Comparison of ENCODE assay signal across 8 mouse cellular contexts in the genomic region with DNA sequence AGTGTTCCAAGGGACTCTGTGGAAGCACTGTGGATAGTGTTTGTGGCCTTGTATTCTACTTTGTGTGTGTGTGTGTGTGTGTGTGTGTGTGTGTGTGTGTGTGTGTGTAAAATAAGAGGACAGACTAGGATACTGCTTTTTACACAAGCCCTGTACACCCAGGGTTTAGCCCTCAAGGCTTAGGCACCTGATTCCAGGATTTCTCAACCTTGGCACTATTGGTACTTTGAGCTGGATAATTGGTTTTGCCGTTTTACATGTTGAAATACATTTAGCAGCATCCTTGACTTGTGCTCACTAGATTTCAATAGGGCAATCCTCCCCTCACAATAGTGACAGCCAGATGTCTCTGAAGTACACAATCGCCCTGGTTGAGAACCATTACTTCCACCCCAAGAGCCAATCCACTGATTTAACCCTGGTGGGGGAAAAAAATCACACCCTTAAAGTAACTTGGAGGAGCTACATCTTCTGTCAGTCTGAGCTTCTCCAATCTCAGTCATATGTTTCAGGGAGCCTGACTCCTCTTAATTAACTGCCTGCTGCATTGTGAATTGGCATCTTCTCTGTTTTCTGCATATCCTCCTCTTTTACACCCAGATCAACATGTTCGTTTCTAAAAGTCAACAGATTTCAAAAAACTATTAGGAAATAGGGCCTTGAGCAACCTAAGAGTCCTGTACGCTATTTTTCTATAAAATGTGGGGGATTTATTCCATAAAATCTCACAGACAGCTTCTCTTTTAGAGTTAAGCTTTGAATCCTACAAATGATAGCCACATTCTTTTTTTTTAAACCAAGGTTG. TPM values are rescaled to one million over a fixed set of nuclear protein-coding genes. Genes with fewer than 3 reads are reported as not detected.
DNase-seq lines count a peak whose midpoint lies in the region; ATAC-seq and TF ChIP-seq lines count a peak whose summit lies in the region.

No protein-coding gene starts in this region.

- 72% methylated on average over 4 of the region's 4 CpGs for WGBS in kidney, adult 2 months
- WGBS in forebrain, embryonic 10.5 days = 68% methylated on average over 4 of the region's 4 CpGs
- WGBS in hindbrain, postnatal 0 days = 58% methylated on average over 4 of the region's 4 CpGs
- 50% methylated on average over 4 of the region's 4 CpGs for WGBS in midbrain, postnatal 0 days

- no peak for TF ChIP-seq CTCF in kidney, adult 2 months (conservative IDR thresholded peaks at IDR 0.05; ENCODE audit: insufficient read depth, insufficient read length, low read depth, low read length)
- TF ChIP-seq CTCF in hindbrain, postnatal 0 days (IDR thresholded peaks at IDR 0.05; ENCODE audit: low read depth) = no peak
- no peak for TF ChIP-seq CTCF in midbrain, postnatal 0 days (IDR thresholded peaks at IDR 0.05)

- H3K4me2 ChIP-seq in hindbrain, postnatal 0 days (ENCODE audit: low read depth, low read length) = peak overlapping the region; percentile 72
- H3K4me2 ChIP-seq in midbrain, postnatal 0 days (ENCODE audit: low read depth, low read length, poor library complexity, severe bottlenecking) = peak overlapping the region; percentile 69

- no peak for TF ChIP-seq POLR2A in kidney, adult 2 months (IDR thresholded peaks at IDR 0.05; ENCODE audit: low read depth, low read length)

- DNase-seq in kidney, adult 2 months = no peak
- DNase-seq in kidney, adult 9 months = no peak
- DNase-seq in forebrain, embryonic 10.5 days (ENCODE audit: extremely low spot score, low spot score) = no peak
- DNase-seq in hindbrain, postnatal 0 days (ENCODE audit: low spot score) = no peak
- no peak for DNase-seq in midbrain, postnatal 0 days (ENCODE audit: low spot score)
- DNase-seq in thymus, postnatal 0 days (ENCODE audit: low spot score) = no peak
- DNase-seq in frontal cortex, postnatal 14 days (ENCODE audit: low spot score in 2 of 2) = no peak

- ATAC-seq in hindbrain, postnatal 0 days = no peak
- ATAC-seq in midbrain, postnatal 0 days (ENCODE audit: low FRiP score) = no peak
- no peak for ATAC-seq in inflammation-experienced regulatory T-cells, adult 6 months

- peak overlapping the region; percentile 66; the same call in 1 of the 2 replicates for H3K27ac ChIP-seq in kidney, adult 2 months (ENCODE audit: insufficient read depth, low read depth, low read length)
- peak overlapping the region; percentile 97; the same call in 1 of the 2 replicates for H3K27ac ChIP-seq in forebrain, embryonic 10.5 days
- H3K27ac ChIP-seq in hindbrain, postnatal 0 days = peak overlapping the region; percentile 99
- peak overlapping the region; percentile 98 for H3K27ac ChIP-seq in midbrain, postnatal 0 days (ENCODE audit: low read depth, low read length)

- peak overlapping the region; percentile 13; the same call in 1 of the 2 replicates for H3K9ac ChIP-seq in hindbrain, postnatal 0 days (replicated peaks; ENCODE audit: low read length)
- peak overlapping the region; percentile 91 for H3K9ac ChIP-seq in midbrain, postnatal 0 days (replicated peaks; ENCODE audit: low read length, poor library complexity, severe bottlenecking)

- H3K4me3 ChIP-seq in kidney, adult 2 months (ENCODE audit: insufficient read depth, low read depth, low read length) = no peak overlapping the region
- peak overlapping the region; percentile 93; the same call in 1 of the 2 replicates for H3K4me3 ChIP-seq in forebrain, embryonic 10.5 days
- H3K4me3 ChIP-seq in hindbrain, postnatal 0 days (ENCODE audit: low read length) = peak overlapping the region; percentile 93
- peak overlapping the region; percentile 89 for H3K4me3 ChIP-seq in midbrain, postnatal 0 days (ENCODE audit: low read depth, low read length)

- no peaks in the 10 kb centered on the region for H3K36me3 ChIP-seq in kidney, adult 2 months (ENCODE audit: control insufficient read depth, insufficient read depth, low read length)
- H3K36me3 ChIP-seq in forebrain, embryonic 10.5 days (replicated peaks) = no peaks in the 10 kb centered on the region
- H3K36me3 ChIP-seq in hindbrain, postnatal 0 days (ENCODE audit: insufficient read depth, low read length) = no peaks in the 10 kb centered on the region
- H3K36me3 ChIP-seq in midbrain, postnatal 0 days (ENCODE audit: insufficient read depth, low read length) = no peaks in the 10 kb centered on the region

- no peaks in the 10 kb centered on the region for H3K9me3 ChIP-seq in forebrain, embryonic 10.5 days
- no peaks in the 10 kb centered on the region for H3K9me3 ChIP-seq in hindbrain, postnatal 0 days (ENCODE audit: low read length)
- no peaks in the 10 kb centered on the region for H3K9me3 ChIP-seq in midbrain, postnatal 0 days (ENCODE audit: low read length)

- H3K27me3 ChIP-seq in kidney, adult 2 months (replicated peaks; ENCODE audit: control insufficient read depth, insufficient read depth, low read length) = no peaks in the 10 kb centered on the region
- H3K27me3 ChIP-seq in forebrain, embryonic 10.5 days (ENCODE audit: poor library complexity, severe bottlenecking) = no peaks in the 10 kb centered on the region
- no peaks in the 10 kb centered on the region for H3K27me3 ChIP-seq in hindbrain, postnatal 0 days (ENCODE audit: insufficient read depth, low read length)
- no peaks in the 10 kb centered on the region for H3K27me3 ChIP-seq in midbrain, postnatal 0 days (ENCODE audit: insufficient read depth, low read length)

- H3K4me1 ChIP-seq in kidney, adult 2 months (ENCODE audit: control insufficient read depth, insufficient read depth, low read length) = peaks cover 18% of the 10 kb centered on the region
- H3K4me1 ChIP-seq in forebrain, embryonic 10.5 days = peaks cover 40% of the 10 kb centered on the region
- peaks cover 19% of the 10 kb centered on the region for H3K4me1 ChIP-seq in hindbrain, postnatal 0 days (ENCODE audit: insufficient read depth, low read length)
- H3K4me1 ChIP-seq in midbrain, postnatal 0 days (ENCODE audit: insufficient read depth, low read length) = peaks cover 13% of the 10 kb centered on the region

RNA-seq across cellular contexts. Expression of gene Upp2, which starts 1.9 kb away (rescaled TPM):
- 14.0 and 15.5 TPM in 2 replicates for polyA plus RNA-seq in kidney, adult 2 months (2012; rRNA removed)
- polyA plus RNA-seq in forebrain, embryonic 10.5 days (2016; fragmentation: Nextera tagmentation; extraction: Ambion mirVana) = 3.9 and 4.5 TPM in 2 replicates
- total RNA-seq in hindbrain, postnatal 0 days (2014; rRNA removed) = 6.8 and 7.8 TPM in 2 replicates
- 10.4 and 11.8 TPM in 2 replicates for polyA plus RNA-seq in hindbrain, postnatal 0 days (2015; fragmentation: Nextera tagmentation; extraction: Ambion mirVana)
- total RNA-seq in midbrain, postnatal 0 days (2014; rRNA removed) = 6.7 and 11.6 TPM in 2 replicates
- polyA plus RNA-seq in midbrain, postnatal 0 days (2015; fragmentation: Nextera tagmentation; extraction: Ambion mirVana) = 9.8 and 11.6 TPM in 2 replicates
- polyA plus RNA-seq in thymus, postnatal 0 days (2015; fragmentation: Nextera tagmentation; extraction: Ambion mirVana) = 1.3 and 1.7 TPM in 2 replicates
- under 1 TPM in 1 of 3 experiments, not detected in 2; 0.15 TPM for polyA plus RNA-seq in inflammation-experienced regulatory T-cells, adult 6 months (2017; shearing (Covaris generic))

RNA-seq across cellular contexts. Expression of gene Acvr1, which starts 2.1 kb away (rescaled TPM):
- 5.6 and 6.3 TPM in 2 replicates for polyA plus RNA-seq in kidney, adult 2 months (2012; rRNA removed)
- 3.0 and 3.5 TPM in 2 replicates for polyA plus RNA-seq in forebrain, embryonic 10.5 days (2016; fragmentation: Nextera tagmentation; extraction: Ambion mirVana)
- total RNA-seq in hindbrain, postnatal 0 days (2014; rRNA removed) = 11.5 and 12.5 TPM in 2 replicates
- 4.9 and 5.0 TPM in 2 replicates for polyA plus RNA-seq in hindbrain, postnatal 0 days (2015; fragmentation: Nextera tagmentation; extraction: Ambion mirVana)
- 10.0 and 12.6 TPM in 2 replicates for total RNA-seq in midbrain, postnatal 0 days (2014; rRNA removed)
- 3.6 and 4.1 TPM in 2 replicates for polyA plus RNA-seq in midbrain, postnatal 0 days (2015; fragmentation: Nextera tagmentation; extraction: Ambion mirVana)
- 0.95 and 1.5 TPM in 2 replicates for polyA plus RNA-seq in thymus, postnatal 0 days (2015; fragmentation: Nextera tagmentation; extraction: Ambion mirVana)
- under 1 TPM; 0.27 to 0.39 (median 0.32) TPM for polyA plus RNA-seq in inflammation-experienced regulatory T-cells, adult 6 months (2017; shearing (Covaris generic))
